Mouse (Mus musculus) midbrain, embryonic 11.5 days (tissue): Measurements from ENCODE around the gene Mapk13. TPM values are rescaled to one million over a fixed set of nuclear protein-coding genes. Genes with fewer than 3 reads are reported as not detected.

Source experiments
- ATAC-seq: fragments of 200-750 bp; cut with Nextera tagmentation; 2 replicates; pipeline ENCODE4 v1.8.0; 2017; ENCODE audit warnings: moderate TSS enrichment, moderate library complexity; ENCODE audit not compliant: low FRiP score
- DNase-seq: peaks from one replicate; pipeline ENCODE4 v3.0.0; 2015; ENCODE audit warnings: low spot score; ENCODE audit errors: missing footprints
- H3K27ac ChIP-seq: fragments of 300-500 bp; sonication (generic); 2 replicates; pipeline ENCODE4 v1.5.1; 2014; ENCODE audit warnings: low read depth, low read length
- H3K27me3 ChIP-seq: fragments of 300-500 bp; sonication (generic); 2 replicates; pipeline ENCODE4 v1.6.1; 2014; ENCODE audit warnings: mild to moderate bottlenecking, low read length, moderate library complexity, mixed read lengths; ENCODE audit not compliant: control insufficient read depth, insufficient read depth
- H3K36me3 ChIP-seq: fragments of 300-500 bp; sonication (generic); 2 replicates; pipeline ENCODE4 v1.6.1; 2014; ENCODE audit warnings: mild to moderate bottlenecking, low read length, moderate library complexity, mixed read lengths; ENCODE audit not compliant: control insufficient read depth, insufficient read depth
- H3K4me1 ChIP-seq: fragments of 300-500 bp; sonication (generic); 2 replicates; pipeline ENCODE4 v1.6.1; 2014; ENCODE audit warnings: low read length; ENCODE audit not compliant: control insufficient read depth, insufficient read depth
- H3K4me2 ChIP-seq: fragments of 300-500 bp; sonication (generic); 2 replicates; pipeline ENCODE4 v1.6.1; 2014; ENCODE audit warnings: mild to moderate bottlenecking, moderate library complexity
- H3K4me3 ChIP-seq: fragments of 300-500 bp; sonication (generic); 2 replicates; pipeline ENCODE4 v1.5.1; 2014; ENCODE audit warnings: low read depth, low read length
- H3K9ac ChIP-seq: fragments of 300-500 bp; sonication (generic); 2 replicates; pipeline ENCODE4 v1.6.1; 2014; ENCODE audit warnings: low read length
- H3K9me3 ChIP-seq: fragments of 300-500 bp; sonication (generic); 2 replicates; pipeline ENCODE4 v1.6.1; 2016; ENCODE audit warnings: low read length; ENCODE audit not compliant: control insufficient read depth
- WGBS: fragments of 180-500 bp; shearing (Covaris S2); extraction: QIAGEN DNeasy Blood & Tissue Kit; methylation state at CpG from one replicate; pipeline ENCODE4 v1.1.7; 2014; 5-methylcytosine and 5-hydroxymethylcytosine counted together
- polyA plus RNA-seq: library from polyadenylated mRNA; unstranded; fragments of >200 nt; fragmentation: Nextera tagmentation; extraction: Ambion mirVana; gene quantifications from 2 replicates; pipeline ENCODE4 v1.2.1, GENCODE M21; 2014

Gene Mapk13
- polyA plus RNA-seq, 1 experiment from 2014 or later = 1.2 TPM

DNA sequence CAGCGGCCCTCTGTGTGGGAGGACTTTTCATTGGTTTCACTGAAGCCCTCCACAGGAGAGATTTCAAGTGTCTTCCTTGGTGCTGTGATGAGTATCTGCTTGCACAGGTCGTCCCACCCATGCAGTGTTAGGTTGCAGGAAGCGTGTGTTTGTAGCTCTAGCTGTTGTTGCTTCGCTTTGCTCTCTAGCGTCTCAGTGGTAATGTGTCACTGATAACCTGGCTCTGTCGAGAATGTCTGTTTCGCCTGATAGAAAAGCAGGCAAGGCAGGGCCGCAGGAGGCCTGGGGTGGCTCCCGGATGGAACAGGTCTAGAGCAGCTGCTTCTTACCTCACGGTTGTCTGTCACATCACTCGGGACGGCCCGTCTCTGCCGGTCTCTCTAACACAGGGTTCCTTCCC lies 60.0 kb downstream of the Mapk13 start:
- peaks cover 35% of the 10 kb centered on the region for H3K36me3 ChIP-seq
- no peak for ATAC-seq
- H3K27ac ChIP-seq = no peak overlapping the region
- no peak overlapping the region for H3K4me2 ChIP-seq
- H3K4me3 ChIP-seq = no peak overlapping the region
- 93% methylated on average over 14 of the region's 14 CpGs for WGBS
- no peaks in the 10 kb centered on the region for H3K27me3 ChIP-seq
- no peak for DNase-seq
- no peaks in the 10 kb centered on the region for H3K9me3 ChIP-seq
- no peak overlapping the region for H3K9ac ChIP-seq
- no peaks in the 10 kb centered on the region for H3K4me1 ChIP-seq

Other genes with a start within 250 kb of the Mapk13 start
- not detected in 2 replicates for gene Armc12, start 238.5 kb upstream of the Mapk13 start, polyA plus RNA-seq
- not detected in 2 replicates for gene Clpsl2, start 219.9 kb upstream of the Mapk13 start, polyA plus RNA-seq
- not detected in 2 replicates for gene Clps, start 208.5 kb upstream of the Mapk13 start, polyA plus RNA-seq
- gene Lhfpl5, start 193.7 kb upstream of the Mapk13 start, polyA plus RNA-seq = 1.4 and 2.0 TPM in 2 replicates
- gene Srpk1, start 146.6 kb upstream of the Mapk13 start, polyA plus RNA-seq = 124 and 135 TPM in 2 replicates
- 0.75 and 0.87 TPM in 2 replicates for gene Slc26a8, start 79.1 kb upstream of the Mapk13 start, polyA plus RNA-seq
- gene Mapk14, start 78.0 kb upstream of the Mapk13 start, polyA plus RNA-seq = 39.4 and 47.2 TPM in 2 replicates
- 0.66 and 0.78 TPM in 2 replicates for gene AC170998.1, start 43.2 kb upstream of the Mapk13 start, polyA plus RNA-seq
- 6.5 and 9.7 TPM in 2 replicates for gene Brpf3, start 31.8 kb downstream of the Mapk13 start, polyA plus RNA-seq
- gene Pnpla1, start 89.1 kb downstream of the Mapk13 start, polyA plus RNA-seq = not detected in 2 replicates
- 0.10 TPM in 1 of 2 replicates, not detected in the other for gene 4930539E08Rik, start 146.0 kb downstream of the Mapk13 start, polyA plus RNA-seq
- not detected in 2 replicates for gene Pxt1, start 174.5 kb downstream of the Mapk13 start, polyA plus RNA-seq
- gene Kctd20, start 182.7 kb downstream of the Mapk13 start, polyA plus RNA-seq = 92.4 and 97.4 TPM in 2 replicates
- gene Stk38, start 238.7 kb downstream of the Mapk13 start, polyA plus RNA-seq = 130 and 139 TPM in 2 replicates